Mouse (Mus musculus) left cerebral cortex, adult 2 months (tissue): ENCODE measurements around the gene Ttf2. TPM values are rescaled to one million over a fixed set of nuclear protein-coding genes. Genes with fewer than 3 reads are reported as not detected.
A peak's percentile ranks its signal among the peaks of the same experiment; 100 is the strongest.

Experiments
- DNase-seq, 2 experiments: peaks; one replicate each; pipeline ENCODE4 v3.0.0; 2021 to 2022; ENCODE audit warnings: low spot score in 2 of 2, mixed read lengths in 1 of 2; ENCODE audit errors: extremely low spot score in 1 of 2
- H3K27ac ChIP-seq: fragments of 200-600 bp; 2 replicates; pipeline ENCODE4 v1.8.1; 2022
- H3K4me3 ChIP-seq: fragments of 200-600 bp; 2 replicates; pipeline ENCODE4 v1.8.1; 2022
- CTCF ChIP-seq: fragments of 200-600 bp; IDR thresholded peaks from 2 replicates; pipeline ENCODE4 v1.8.1; 2022; ENCODE audit warnings: antibody characterized with exemption, mild to moderate bottlenecking, moderate library complexity
- intact Hi-C: fragments of 180-260 bp; cut with DNase I; formaldehyde crosslinking; loops from one replicate; pipeline ENCODE4 v1.15.1; 2025
- total RNA-seq, 2 experiments: library from RNA; stranded (reverse); gene quantifications; 2 replicates each; pipeline ENCODE4 v1.2.3; 2021

Gene Ttf2
- total RNA-seq, 2 experiments from 2014 or later, result 1.0 to 1.3 TPM

DNA sequence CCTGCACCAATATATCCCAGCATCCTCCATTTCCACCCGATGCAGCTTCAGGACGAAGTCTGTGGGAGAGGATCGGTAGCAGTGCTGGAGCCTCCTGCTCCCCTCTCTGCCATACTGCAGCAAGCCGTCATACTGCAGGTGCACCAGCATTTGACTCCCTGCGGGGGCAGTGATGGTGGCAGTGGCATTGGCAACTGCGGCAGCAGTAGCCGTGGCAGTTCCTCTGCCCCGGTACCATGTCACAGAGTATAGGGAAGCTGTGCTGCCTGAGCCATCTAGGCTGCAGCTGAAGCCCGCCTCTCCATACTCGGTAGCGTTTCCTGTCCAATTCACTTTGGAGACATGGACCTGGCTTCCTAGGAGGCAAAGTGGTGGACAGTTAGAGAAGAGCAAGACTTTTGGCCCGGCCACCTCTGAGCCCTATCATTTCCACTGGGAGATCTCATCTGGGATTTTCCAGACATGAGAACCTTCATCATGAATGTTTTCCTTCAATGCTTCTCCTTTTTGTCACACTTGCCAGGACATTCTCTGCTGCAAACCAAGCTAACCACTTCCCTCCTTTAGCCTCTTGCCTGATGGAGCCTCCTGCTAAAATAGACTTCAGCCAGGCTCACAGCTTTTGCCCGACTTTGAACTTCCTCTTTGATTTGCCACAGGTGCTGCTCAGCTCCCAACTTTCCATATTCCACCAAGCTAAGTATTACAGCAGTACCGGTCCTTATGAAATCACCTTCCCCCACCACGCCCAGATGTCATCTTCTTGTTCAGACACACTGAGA, 34.3 kb upstream of the Ttf2 start:
- no peak for TF ChIP-seq CTCF
- Histone ChIP-seq H3K4me3 (no peak overlapping the region), H3K27ac (no peak overlapping the region)
- DNase-seq, result no peak
- intact Hi-C loops, result no loop called here

DNA sequence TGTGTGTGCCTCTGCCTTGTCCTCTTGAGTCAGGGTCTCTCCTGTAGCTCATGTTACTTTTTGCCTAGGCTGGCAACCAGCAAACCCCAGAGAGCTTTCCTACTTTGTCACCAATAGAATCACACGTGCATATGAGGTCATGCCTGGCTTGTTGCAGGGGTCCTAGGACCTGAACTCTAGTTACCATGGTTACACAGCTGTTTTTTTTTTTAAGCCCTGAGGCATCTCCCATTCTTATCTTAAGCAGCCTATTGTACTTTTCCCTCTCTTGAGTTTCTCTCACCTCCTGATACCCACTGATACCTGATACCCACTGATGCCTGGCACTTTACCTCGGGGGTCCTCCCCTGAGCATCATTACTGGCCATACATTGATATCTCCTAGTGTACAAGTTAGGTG, 30.3 kb upstream of the Ttf2 start:
- no peak for DNase-seq
- no peak for TF ChIP-seq CTCF
- Histone ChIP-seq H3K27ac (no peak overlapping the region), H3K4me3 (no peak overlapping the region)
- intact Hi-C loops, result no loop called here

DNA sequence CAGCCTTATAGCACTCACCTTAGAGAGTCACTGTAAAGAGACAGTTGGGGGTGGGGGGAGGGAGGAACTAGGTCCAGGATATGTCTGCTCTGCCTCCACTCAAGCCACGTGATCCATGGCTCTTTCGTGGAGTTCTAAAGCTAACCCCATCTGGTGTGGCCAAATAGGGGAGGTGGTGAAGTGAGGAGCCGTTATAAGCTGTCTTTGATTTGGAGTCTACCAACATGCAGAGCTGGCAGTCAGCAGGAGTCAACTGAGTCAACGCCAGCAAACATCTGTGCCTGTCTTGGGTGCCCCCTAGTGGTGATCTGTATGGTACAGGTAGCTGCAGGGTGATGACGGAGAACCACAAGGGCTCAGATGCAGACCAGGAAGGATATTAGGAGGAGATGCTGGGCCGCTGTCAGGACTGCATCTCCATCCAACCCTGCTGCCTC, 29.5 kb upstream of the Ttf2 start:
- H3K27ac ChIP-seq, result no peak overlapping the region
- H3K4me3 ChIP-seq, result no peak overlapping the region
- TF ChIP-seq CTCF, result peak; percentile 77
- DNase-seq, result peak; percentile 55 to 66
- intact Hi-C loops, result no loop called here

DNA sequence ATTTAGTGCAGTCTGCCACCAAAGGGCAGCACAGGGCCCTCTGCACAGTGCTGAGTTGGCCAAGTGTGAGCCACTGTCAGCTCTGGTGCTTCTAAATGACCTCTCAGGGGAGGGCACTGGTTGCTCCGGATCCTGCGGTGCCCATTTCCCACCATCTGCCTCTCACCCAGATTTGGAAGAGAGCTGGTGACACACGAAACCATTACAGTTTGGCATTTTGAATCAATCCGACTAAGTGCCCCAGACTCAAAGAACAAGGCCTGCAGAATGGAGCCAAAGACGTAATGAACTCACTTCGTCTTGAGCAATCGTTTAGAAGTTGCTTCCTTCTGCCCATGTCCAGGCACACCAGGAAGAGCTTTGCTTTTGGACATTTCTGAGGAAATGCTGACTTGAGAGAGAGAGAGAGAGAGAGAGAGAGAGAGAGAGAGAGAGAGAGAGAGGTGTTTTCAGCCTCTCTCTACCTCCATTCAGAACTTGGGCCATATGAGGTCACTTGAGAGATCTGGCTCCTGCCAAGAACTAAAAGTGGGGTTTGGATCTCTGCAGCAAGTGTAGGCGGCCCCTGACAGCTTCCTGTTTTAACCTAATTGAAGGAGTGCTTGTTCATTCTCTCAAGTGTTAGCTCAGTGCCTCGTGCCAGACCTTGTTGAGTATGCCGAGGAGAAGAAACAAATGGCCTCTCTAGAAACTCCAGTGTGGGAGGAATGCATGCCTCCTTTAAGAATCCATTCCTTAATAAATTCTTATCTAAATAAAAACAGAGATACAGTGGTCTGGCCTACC, 28.5 kb upstream of the Ttf2 start:
- DNase-seq, result peak in 1 of 2 experiments; percentile 28
- Histone ChIP-seq H3K27ac (no peak overlapping the region), H3K4me3 (no peak overlapping the region)
- intact Hi-C loops, result no loop called here
- TF ChIP-seq CTCF, result no peak

DNA sequence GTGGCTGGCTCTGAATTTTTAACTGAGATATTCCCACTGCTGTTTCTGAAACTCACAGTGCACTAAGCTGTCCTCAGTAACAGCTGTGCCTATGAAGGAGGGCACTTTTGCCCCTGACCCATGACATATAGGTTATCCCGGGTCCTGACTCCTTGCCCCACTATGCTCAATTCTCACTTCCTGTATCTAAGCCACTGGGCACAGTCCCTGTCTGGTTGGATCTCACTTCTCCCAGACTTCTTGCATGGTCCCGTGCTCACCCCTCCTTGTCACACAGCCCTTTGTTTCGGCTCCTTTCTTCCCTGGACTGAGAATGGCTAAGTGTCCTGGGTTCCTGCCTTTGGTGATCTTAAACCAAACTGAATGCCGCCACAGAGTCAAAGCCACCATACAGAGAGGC, 24.8 kb upstream of the Ttf2 start:
- Histone ChIP-seq H3K27ac (no peak overlapping the region), H3K4me3 (no peak overlapping the region)
- DNase-seq, result no peak
- no peak for TF ChIP-seq CTCF
- intact Hi-C loops, result loop anchor here (5.0 kb wide), 1 partner anchor 153 kb away; no protein-coding TSS in a partner anchor

DNA sequence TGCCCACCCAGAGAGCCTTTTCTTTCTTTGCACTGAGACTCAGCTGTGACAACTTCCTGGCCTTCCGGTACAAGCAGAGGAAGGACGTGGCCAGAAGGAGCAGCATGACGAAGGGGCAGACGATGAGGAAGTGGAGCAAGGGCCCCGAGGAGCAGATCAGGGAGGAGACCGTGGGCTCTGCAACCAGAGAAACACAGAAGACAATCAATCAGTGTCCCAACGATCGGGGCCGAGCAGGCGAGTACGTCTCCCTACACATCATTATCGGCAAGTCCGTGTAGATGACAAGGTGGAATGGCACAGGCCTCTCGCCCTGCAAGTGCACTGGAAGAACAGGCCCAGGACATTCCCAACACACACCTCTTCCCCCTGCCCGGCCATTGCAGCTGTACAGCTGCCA, 24.3 kb upstream of the Ttf2 start:
- Histone ChIP-seq H3K4me3 (no peak overlapping the region), H3K27ac (0 out of 2 replicates have a peak overlapping the region, but pooled peaks have one; percentile 28)
- DNase-seq, result no peak
- intact Hi-C loops, result loop anchor here (5.0 kb wide), 1 partner anchor 154 kb away; no protein-coding TSS in a partner anchor
- TF ChIP-seq CTCF, result no peak

DNA sequence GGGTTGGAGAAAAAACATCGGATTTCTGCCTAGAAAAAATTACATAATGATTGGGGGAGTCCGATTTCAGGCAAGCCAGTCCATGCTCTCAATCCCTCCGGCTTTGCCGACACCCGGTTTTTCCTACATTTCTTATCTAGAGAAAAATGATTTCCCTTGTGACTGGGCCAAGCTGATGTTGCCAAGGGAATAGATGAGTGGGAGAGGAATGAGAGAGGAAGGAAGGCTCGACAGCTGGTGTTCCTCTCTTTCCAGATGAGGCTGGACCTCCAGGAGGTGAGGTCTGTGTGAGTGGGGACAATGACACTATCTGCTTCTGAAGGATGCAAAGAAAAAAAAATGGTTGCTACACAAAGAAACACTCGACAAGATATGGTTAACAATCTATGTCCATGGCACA, 23.7 kb upstream of the Ttf2 start:
- intact Hi-C loops, result loop anchor here (5.0 kb wide), 1 partner anchor 154 kb away; no protein-coding TSS in a partner anchor
- no peak overlapping the region for H3K4me3 ChIP-seq
- no peak overlapping the region for H3K27ac ChIP-seq
- no peak for DNase-seq
- TF ChIP-seq CTCF, result no peak

DNA sequence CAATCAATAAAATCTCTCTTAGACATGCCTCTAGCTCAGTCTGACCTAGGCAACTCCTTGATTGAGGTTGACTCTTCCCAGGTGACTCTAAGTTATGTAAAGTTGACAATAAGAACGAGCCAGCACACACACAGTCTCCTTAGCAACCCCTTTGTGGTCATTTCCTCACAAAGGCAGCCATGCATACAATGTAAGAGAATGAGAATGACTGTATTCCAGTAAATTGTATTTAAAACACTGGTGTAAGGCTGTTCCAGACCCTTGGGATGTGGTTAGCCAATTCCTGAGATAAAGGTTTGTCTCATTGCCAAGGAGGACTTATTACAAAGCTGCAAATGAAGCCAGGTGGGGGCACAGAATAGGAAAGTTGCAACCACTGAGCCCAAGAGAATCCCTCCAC, 20.8 kb upstream of the Ttf2 start:
- TF ChIP-seq CTCF, result no peak
- Histone ChIP-seq H3K4me3 (no peak overlapping the region), H3K27ac (no peak overlapping the region)
- intact Hi-C loops, result loop anchor here (5.0 kb wide), 1 partner anchor 157 kb away; no protein-coding TSS in a partner anchor
- no peak for DNase-seq

DNA sequence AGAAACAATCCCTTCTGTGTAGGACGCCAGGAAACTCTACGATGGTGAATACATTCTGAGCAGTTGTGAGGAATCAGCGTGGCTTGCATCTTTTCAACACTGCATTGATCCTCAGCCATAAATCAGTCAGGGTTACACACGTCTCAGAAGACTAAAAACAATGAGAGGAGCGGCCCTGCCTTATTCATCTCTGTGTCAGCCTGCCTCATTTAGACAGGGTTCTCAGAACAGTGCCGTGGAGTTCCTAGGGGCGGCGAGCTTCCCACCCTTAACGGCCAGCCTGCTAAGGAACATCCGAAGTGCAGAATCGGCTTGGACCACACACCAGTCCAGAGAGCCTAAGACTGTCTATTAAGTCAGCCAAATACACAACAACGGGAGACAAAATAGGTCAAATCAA, 20.0 kb upstream of the Ttf2 start:
- DNase-seq, result no peak
- peak; percentile 30 for TF ChIP-seq CTCF
- no peak overlapping the region for H3K4me3 ChIP-seq
- intact Hi-C loops, result no loop called here
- H3K27ac ChIP-seq, result no peak overlapping the region

DNA sequence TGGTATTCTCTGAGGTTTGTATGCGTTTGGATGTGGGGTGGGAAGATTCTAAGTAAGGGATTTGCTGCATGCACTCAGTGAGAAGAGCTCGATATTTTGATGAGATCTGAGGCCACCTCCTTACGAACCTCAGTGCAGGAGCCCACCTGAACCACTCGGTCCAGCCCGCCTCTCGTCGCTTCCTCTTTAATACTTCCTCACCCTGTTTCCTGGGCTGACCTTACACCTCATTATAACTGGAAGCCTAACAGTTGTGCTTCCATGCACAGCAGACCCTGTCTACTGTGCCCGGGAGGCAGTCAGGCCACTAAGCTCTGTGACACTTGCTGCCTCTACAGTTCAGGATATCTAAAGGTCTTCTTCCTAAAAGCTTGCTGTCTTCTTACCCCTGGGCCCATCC, 9.8 kb upstream of the Ttf2 start:
- Histone ChIP-seq H3K27ac (no peak overlapping the region), H3K4me3 (no peak overlapping the region)
- intact Hi-C loops, result no loop called here
- TF ChIP-seq CTCF, result no peak
- no peak for DNase-seq

DNA sequence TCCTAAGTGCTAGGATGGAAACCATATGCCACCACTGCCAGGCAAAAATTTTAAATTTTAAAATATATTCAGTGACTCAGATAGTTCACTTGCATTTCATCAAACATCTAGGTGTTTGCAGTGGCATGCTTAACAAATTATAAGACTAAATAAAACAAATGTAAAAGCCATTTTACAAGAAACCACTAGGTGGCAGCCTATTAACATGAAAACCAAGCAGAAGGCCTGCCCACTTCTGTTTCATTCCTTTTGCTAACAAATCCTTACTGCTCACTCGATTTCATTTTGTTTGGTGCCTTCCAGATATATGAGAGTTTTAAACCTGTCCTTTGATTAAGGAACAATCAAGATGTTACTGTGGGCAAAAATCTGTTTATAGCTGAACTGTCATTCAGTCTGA, 4.4 kb upstream of the Ttf2 start:
- Histone ChIP-seq H3K4me3 (no peak overlapping the region), H3K27ac (no peak overlapping the region)
- TF ChIP-seq CTCF, result peak; percentile 86
- intact Hi-C loops, result loop anchor here (1.0 kb wide), 2 partner anchors 189 to 321 kb away; no protein-coding TSS in a partner anchor
- DNase-seq, result no peak
